Mouse (Mus musculus): ENCODE measurements around the gene Klhdc8b.
A peak's percentile ranks its signal among the peaks of the same experiment; 100 is the strongest.

Gene Klhdc8b

DNA sequence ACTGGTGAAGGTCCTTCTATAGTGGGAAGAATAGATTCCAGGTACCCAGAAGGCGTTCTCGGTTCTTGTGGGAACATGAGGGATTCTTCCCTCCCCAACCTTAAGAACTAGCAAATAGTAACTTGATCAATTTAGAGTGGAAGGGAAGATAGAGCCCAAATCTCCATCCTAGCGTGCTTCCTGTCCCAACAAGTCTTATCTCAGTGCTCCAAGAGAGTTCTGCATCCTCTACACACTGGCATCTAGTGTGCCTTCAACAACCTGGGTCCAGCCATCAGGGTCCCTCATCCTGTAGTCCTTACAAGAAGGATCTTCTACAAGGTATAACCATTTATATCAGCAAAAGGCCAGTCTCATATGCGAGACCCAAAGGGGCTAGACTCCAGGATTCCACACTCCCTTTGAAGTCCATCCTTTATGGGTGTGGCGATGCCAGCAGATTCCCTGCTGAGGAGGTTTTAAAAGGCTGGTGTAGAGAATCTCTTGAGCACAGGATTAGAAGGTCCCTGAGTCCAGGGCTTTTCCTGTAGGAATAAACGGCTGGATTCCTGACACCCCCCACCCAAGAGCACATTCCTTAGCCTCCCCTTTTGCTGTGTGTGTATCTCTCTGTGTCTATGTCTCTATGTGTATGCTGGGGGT is 9.7 kb downstream of the Klhdc8b start:
- peak; percentile 30 for DNase-seq (ENCODE audit: low spot score)

- no peak for DNase-seq (ENCODE audit: low spot score)
Observed at GRCm38 (mm10) chr9:108451170-108451493, 10.2 kb downstream of the Klhdc8b start.

DNA sequence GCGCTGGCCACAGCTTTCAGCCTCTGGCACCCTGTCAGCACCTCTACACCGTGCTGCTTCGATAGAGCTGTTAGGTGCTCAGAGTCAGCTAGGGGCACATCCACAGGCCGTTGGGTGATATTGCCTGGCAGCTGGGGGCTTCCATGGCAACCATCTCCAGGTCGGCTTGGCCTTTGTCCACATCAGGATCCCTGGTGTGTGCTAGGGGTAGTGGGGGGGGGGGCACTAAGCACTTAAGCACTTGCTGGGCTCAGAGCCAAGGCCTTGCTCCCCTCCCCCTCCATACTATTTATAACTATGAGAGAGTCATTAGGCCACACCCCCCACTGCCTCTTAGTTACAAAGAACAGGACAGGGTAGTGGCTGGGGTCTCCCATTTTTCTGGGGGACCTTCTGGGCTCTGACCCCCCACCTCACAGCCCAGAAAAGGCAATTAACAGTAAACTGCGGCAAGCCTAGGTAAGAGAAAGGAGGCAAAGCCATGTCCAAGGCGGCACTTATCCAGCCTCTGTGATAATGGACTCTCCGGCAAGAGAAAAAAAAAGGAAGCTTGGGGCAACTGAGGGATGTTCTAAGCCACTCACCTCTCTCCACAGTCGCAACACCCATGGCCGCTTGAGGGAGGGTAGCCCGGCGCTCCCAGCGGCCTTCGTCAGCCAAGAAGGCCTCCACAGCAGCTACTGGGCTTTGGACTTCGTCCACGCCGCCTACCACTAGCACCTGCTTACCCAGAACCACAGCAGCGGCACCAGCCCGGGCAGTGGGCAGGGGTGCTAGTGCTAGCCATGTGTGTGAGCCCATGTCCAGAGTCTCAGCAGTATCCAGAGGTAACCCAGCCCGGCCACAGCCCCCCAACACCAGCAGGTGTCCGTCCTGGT is 10.8 kb downstream of the Klhdc8b start:
- DNase-seq (ENCODE audit: low spot score), result peak; percentile 63

GRCm38 (mm10) chr9:108449860-108450259 is 11.5 kb downstream of the Klhdc8b start:
- peak; percentile 87 for DNase-seq (ENCODE audit: low spot score)

GRCm38 (mm10) chr9:108445125-108445524 is 16.3 kb downstream of the Klhdc8b start:
- no peak for DNase-seq (ENCODE audit: low spot score)

DNA sequence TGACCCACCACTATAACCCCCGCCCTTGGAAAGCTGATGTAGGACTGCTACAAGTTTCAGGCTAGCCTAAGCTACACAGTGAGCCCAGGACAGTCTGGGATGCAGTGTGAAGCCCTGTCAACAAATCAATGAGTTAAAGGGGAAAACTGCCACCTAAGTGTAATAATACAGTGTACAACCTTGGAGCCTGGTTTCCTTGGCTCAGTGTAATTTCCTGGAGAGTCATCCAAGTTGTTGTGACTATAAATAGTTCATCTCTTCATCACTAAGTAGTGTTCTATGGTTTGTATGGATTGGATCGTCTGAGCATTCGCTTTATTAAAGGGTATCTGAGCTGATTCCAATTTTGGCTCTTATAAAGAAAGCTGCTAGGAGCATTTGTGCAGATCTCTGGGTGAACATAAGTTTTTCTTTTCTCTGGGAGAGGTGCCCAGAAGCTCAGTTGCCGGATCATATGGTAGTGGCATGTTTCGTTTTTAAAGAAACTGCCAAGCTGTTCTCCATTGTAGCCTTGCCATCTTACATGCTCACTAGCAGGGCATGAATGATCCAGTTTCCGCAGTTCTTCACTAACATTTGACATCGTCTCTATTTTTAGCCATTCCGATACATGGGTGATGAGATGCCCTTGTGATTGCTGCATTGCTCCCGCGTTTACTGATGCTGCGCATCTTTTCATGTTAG is 20.0 kb downstream of the Klhdc8b start:
- no peak for DNase-seq (ENCODE audit: low spot score)

DNA sequence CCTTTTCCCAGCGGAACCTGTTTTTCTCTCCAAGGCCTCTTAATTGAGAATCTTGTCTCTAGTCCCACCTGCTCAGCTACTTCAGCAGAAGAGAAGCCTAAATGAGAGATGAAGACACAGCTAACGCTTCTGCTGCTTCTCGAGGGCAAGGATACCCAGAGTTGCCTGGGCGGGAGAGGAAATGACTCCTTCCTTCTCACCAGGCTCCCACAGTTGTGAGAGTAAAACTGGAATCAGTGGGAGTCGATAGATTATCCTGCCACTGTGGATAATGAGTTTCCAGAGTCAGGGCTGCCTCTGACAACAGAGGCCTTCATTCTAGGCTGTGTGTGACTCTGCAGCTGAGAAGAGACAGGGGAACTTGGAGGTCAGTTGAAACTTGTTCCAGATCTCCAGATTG is 20.9 kb downstream of the Klhdc8b start:
- DNase-seq (ENCODE audit: low spot score), result no peak

DNA sequence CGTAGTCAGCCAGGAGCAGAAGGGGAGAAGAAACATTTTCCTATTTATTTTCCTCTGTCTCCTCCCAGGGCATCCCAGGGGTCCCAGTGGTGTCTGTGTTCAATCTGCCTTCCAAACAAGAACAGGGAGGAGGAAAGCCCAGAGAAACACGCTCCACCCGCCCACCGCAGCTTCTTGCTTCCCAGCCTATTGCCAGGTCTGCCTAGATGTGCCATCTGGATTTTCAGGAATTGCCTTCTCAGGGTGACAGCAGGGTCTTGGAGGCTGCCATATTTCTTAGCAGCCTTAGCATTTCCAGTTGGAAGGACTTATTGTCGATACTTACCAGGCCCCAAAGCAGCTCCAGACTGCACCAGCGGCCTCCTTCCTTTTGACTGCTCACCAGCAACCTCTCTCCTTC is 22.2 kb downstream of the Klhdc8b start:
- no peak for DNase-seq (ENCODE audit: low spot score)

GRCm38 (mm10) chr9:108436182-108436581 is 25.2 kb downstream of the Klhdc8b start, which contains the start of gene BC048562:
BC048562 (plus strand) TSS chr9:108436482.
- no peak for DNase-seq (ENCODE audit: low spot score)

GRCm38 (mm10) chr9:108431431-108432067 is 29.8 kb downstream of the Klhdc8b start:
- DNase-seq (ENCODE audit: low spot score), result peak; percentile 68

DNA sequence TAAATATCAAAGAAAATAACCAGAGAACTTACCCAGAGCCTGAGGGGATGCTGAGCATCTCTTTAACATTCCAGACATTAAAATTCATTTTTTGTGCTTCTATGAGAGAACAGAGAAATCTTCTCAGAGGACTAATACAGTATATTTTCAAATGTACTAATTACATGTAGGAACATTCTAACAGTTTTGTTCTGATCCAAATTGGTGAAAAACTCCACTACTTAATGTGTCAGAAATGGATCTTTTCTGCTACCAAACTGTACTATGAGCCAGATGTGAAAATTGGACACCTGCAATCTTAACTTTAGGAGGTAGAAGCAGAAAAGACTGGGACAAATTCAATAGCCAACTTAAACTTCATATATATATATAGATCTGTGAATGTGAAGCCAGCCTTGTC is 33.0 kb downstream of the Klhdc8b start, which contains the start of gene Ccdc36:
TSS of gene Ccdc36 (minus strand) at position 101 of the 400 bp plus-strand sequence.
- DNase-seq (ENCODE audit: low spot score), result no peak

DNA sequence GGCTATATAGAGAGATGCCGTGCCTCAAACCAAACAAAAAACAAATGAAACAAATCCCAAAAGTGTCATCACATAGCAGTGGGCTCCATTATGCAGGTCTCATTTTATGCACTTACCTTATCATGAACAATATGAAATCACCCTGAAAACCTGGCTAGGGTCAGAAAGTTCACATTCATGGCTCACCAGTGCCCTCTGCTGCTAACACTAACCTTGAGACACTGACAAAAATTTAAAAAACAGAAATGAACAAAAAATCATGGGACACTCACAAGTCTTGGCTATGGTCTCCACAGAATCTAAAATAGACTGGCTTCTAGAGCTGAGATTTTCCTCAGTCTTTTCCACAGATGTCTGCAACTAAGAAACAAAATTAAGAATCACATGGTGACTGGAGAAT is 49.2 kb downstream of the Klhdc8b start:
- DNase-seq (ENCODE audit: low spot score), result peak; percentile 53

GRCm38 (mm10) chr9:108411381-108411942 is 49.9 kb downstream of the Klhdc8b start:
- DNase-seq (ENCODE audit: low spot score), result no peak

- DNase-seq (ENCODE audit: low spot score), result no peak
Observed at GRCm38 (mm10) chr9:108409535-108409934, 51.8 kb downstream of the Klhdc8b start.

DNA sequence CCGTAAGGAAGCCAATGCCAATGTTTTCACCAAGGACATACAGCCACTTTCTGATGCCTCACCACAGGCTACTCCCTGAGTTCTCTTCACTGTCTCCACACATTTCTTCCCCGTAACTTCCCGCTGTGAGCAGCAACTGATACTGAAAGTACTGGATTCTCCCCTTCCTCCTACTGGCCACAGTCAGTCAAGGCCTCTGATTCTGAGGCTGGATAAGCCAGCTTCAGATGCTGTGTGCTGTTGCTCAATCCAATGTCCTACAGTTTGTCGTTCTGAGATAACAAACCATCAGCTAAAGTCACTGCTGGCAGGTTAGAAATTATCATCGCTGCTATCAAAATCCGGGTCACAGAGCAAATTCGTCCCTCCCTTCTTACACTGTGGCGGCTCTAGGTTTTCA is 56.9 kb downstream of the Klhdc8b start:
- DNase-seq (ENCODE audit: low spot score), result no peak

DNA sequence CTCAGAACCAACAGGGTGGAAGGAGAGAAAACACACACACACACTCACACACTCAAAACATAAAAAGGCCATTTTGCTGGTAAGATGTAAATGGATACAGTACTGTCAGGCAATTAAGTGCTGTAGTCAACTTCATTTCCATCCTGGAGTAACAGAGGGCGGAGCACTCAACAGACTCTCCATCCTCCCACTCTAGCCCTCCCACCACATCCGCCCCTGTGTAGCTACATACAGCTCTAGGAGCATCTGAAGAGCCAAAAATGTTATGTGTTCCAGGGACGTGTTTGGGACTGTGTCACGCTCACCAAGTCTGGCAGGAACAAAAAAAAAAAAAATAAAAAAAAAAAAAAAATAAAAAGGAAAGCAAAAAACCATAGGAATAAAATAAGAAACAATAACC is 58.3 kb downstream of the Klhdc8b start:
- no peak for DNase-seq (ENCODE audit: low spot score)

GRCm38 (mm10) chr9:108401186-108401960 is 60.0 kb downstream of the Klhdc8b start:
- DNase-seq (ENCODE audit: low spot score), result no peak

DNA sequence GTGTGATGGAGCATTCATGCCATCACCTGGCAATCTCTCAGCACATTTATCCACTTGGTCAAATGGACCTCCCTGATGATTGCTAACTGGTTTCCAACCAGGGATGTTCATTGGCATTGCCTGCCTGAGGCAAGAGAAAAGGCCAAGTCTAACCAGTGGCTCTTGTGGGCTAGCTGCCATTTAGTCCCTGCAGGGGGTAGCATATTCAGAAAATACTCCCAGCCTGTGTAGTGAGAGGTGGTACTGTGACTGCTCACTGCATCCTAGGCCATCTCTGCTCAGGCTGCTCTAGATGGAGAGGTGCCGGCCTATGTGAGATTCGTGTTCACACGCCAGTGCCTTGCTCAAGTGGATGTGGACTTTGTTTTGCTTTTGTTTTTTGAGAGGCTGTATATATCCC is 63.1 kb downstream of the Klhdc8b start:
- no peak for DNase-seq (ENCODE audit: low spot score)

Measured in embryo, embryonic 10.5 days (tissue).